Mouse (Mus musculus) heart, postnatal 14 days (tissue): Measurements from ENCODE around the gene Lrrc45. TPM values are rescaled to one million over a fixed set of nuclear protein-coding genes. Genes with fewer than 3 reads are reported as not detected.
"Not testable (repeated sequence)": the region's sequence is repeated elsewhere in the genome, so short reads cannot be mapped to it uniquely, and the experiment has no call there.

Experiments used
- DNase-seq, 2 experiments: peaks; one replicate each; pipeline ENCODE4 v3.0.0; 2021 to 2022
- intact Hi-C: fragments of 180-260 bp; cut with DNase I; formaldehyde crosslinking; loops from one replicate; pipeline ENCODE4 v1.15.1; 2025
- long read RNA-seq, 2 experiments: library from polyadenylated mRNA; stranded (forward); transcript quantifications; one replicate each; pipeline ENCODE4 v2.0.0; 2021
- total RNA-seq, 2 experiments: library from RNA; stranded (reverse); gene quantifications; 2 replicates each; pipeline ENCODE4 v1.2.3; 2021

Gene Lrrc45
- total RNA-seq: 10 to 100 TPM in 1 of 2 experiments, 1 to 10 TPM in 1; 9.2 to 10.9 TPM
- long read RNA-seq, experiment 1, transcript Lrrc45-201 (18 exons, 2,492 nt): major isoform, 6 of 12 reads
- long read RNA-seq, experiment 1, partial matches to known transcripts: 2 of 12 reads
- long read RNA-seq, experiment 1, other reads (novel, unspliced or antisense): 4 of 12 reads
- long read RNA-seq, experiment 2, transcript Lrrc45-201 (18 exons, 2,492 nt): major isoform, 5 of 10 reads
- long read RNA-seq, experiment 2, partial matches to known transcripts: 1 of 10 reads
- long read RNA-seq, experiment 2, other reads (novel, unspliced or antisense): 4 of 10 reads

GRCm38 (mm10) chr11:120713580-120714518, at the start of gene Lrrc45, which contains the start of gene Cenpx:
Gene Lrrc45, plus strand, starts transcription at chr11:120713925.
Gene Cenpx, minus strand, starts transcription at chr11:120713738.
- intact Hi-C loops: loop anchor here (2.0 to 5.0 kb wide), 4 partner anchors 95 to 227 kb away; no protein-coding TSS in a partner anchor
- DNase-seq: peak; percentile 94 to 95

- intact Hi-C loops: no loop called here
- DNase-seq: peak; percentile 76 to 82
Observed at GRCm38 (mm10) chr11:120665406-120665805, 48.3 kb upstream of the Lrrc45 start.

- DNase-seq: peak in 1 of 2 experiments; percentile 12
Observed at GRCm38 (mm10) chr11:120666617-120667016, 47.1 kb upstream of the Lrrc45 start.

GRCm38 (mm10) chr11:120672687-120673593, 40.8 kb upstream of the Lrrc45 start, which contains the start of gene Aspscr1:
Gene Aspscr1, plus strand, starts transcription at chr11:120672973.
- peak; percentile 96 to 97 for DNase-seq
- intact Hi-C loops: no loop called here

More at GRCm38 (mm10) chr11:120666617-120667016, 47.1 kb upstream of the Lrrc45 start:
- intact Hi-C loops: no loop called here

- intact Hi-C loops: loop anchor here (2.0 kb wide), 1 partner anchor 49 kb away; the partner anchor contains the start of gene Sirt7
- no peak for DNase-seq
Observed at GRCm38 (mm10) chr11:120673594-120674122, 40.1 kb upstream of the Lrrc45 start.

GRCm38 (mm10) chr11:120675875-120676274, 37.9 kb upstream of the Lrrc45 start:
- DNase-seq: not testable (repeated sequence)
- intact Hi-C loops: loop anchor here (2.0 kb wide), 1 partner anchor 51 kb away; the partner anchor contains the start of gene Sirt7

GRCm38 (mm10) chr11:120676951-120677350, 36.8 kb upstream of the Lrrc45 start:
- intact Hi-C loops: no loop called here
- DNase-seq: no peak

- intact Hi-C loops: no loop called here
Observed at GRCm38 (mm10) chr11:120679909-120680308, 33.8 kb upstream of the Lrrc45 start.

GRCm38 (mm10) chr11:120682683-120683082, 31.0 kb upstream of the Lrrc45 start:
- intact Hi-C loops: no loop called here
- DNase-seq: no peak

More at GRCm38 (mm10) chr11:120679909-120680308, 33.8 kb upstream of the Lrrc45 start:
- peak; percentile 30 to 49 for DNase-seq

- DNase-seq: no peak
- intact Hi-C loops: no loop called here
Observed at GRCm38 (mm10) chr11:120683536-120683935, 30.2 kb upstream of the Lrrc45 start.

- intact Hi-C loops: no loop called here
- DNase-seq: no peak
Observed at GRCm38 (mm10) chr11:120684086-120684485, 29.6 kb upstream of the Lrrc45 start.

- DNase-seq: no peak
- intact Hi-C loops: no loop called here
Observed at GRCm38 (mm10) chr11:120684660-120685059, 29.1 kb upstream of the Lrrc45 start.

- DNase-seq: no peak
- intact Hi-C loops: no loop called here
Observed at GRCm38 (mm10) chr11:120686650-120687272, 27.0 kb upstream of the Lrrc45 start.

GRCm38 (mm10) chr11:120689365-120689764, 24.4 kb upstream of the Lrrc45 start:
- intact Hi-C loops: no loop called here
- no peak for DNase-seq

- DNase-seq: peak in 1 of 2 experiments; percentile 34
- intact Hi-C loops: no loop called here
Observed at GRCm38 (mm10) chr11:120692471-120693011, 21.2 kb upstream of the Lrrc45 start.

GRCm38 (mm10) chr11:120693461-120693860, 20.3 kb upstream of the Lrrc45 start:
- intact Hi-C loops: no loop called here
- no peak for DNase-seq

GRCm38 (mm10) chr11:120695184-120695583, 18.5 kb upstream of the Lrrc45 start:
- intact Hi-C loops: no loop called here
- DNase-seq: no peak

GRCm38 (mm10) chr11:120695641-120696040, 18.1 kb upstream of the Lrrc45 start:
- intact Hi-C loops: no loop called here
- no peak for DNase-seq

- no peak for DNase-seq
- intact Hi-C loops: no loop called here
Observed at GRCm38 (mm10) chr11:120696568-120696967, 17.2 kb upstream of the Lrrc45 start.
